Mouse (Mus musculus) gastrocnemius, adult 2 months (tissue): ENCODE data around the gene Rhbdf2. TPM values are rescaled to one million over a fixed set of nuclear protein-coding genes. Genes with fewer than 3 reads are reported as not detected.

ENCODE experiments used
- DNase-seq: peaks from one replicate; pipeline ENCODE4 v3.0.0; 2022
- H3K27ac ChIP-seq: fragments of 200-600 bp; 2 replicates; pipeline ENCODE4 v1.8.1; 2022; ENCODE audit warnings: mild to moderate bottlenecking
- H3K4me3 ChIP-seq: fragments of 200-600 bp; 2 replicates; pipeline ENCODE4 v1.8.1; 2022; ENCODE audit warnings: mild to moderate bottlenecking, moderate library complexity
- CTCF ChIP-seq: fragments of 200-600 bp; IDR thresholded peaks from 2 replicates; pipeline ENCODE4 v1.8.1; 2022; ENCODE audit warnings: antibody characterized with exemption, mild to moderate bottlenecking, moderate library complexity
- intact Hi-C: fragments of 180-260 bp; cut with DNase I; formaldehyde crosslinking; loops from one replicate; pipeline ENCODE4 v1.15.1; 2025
- total RNA-seq, 2 experiments: library from RNA; stranded (reverse); gene quantifications; 2 replicates each; pipeline ENCODE4 v1.2.3; 2021

Gene Rhbdf2
- total RNA-seq, 2 experiments from 2014 or later, result 11.6 to 14.4 TPM

GRCm38 (mm10) chr11:116656348-116657191 lies 29.8 kb upstream of the Rhbdf2 start:
- intact Hi-C loops, result no loop called here
- Histone ChIP-seq H3K4me3 (no peak overlapping the region), H3K27ac (peak overlapping the region; percentile 94; the same call in 1 of the 2 replicates)
- DNase-seq, result no peak
- no peak for TF ChIP-seq CTCF

- H3K27ac ChIP-seq, result peak within 1 kb of the TSS; percentile 85
- DNase-seq, result peak; percentile 66
These were observed 27.5 kb upstream of the Rhbdf2 start, which contains the start of gene Cygb for GRCm38 (mm10) chr11:116654255-116654821. Gene Cygb, minus strand, starts transcription at chr11:116654313.

GRCm38 (mm10) chr11:116653709-116654221 lies 26.9 kb upstream of the Rhbdf2 start:
- peak overlapping the region; percentile 85 for H3K27ac ChIP-seq
- peak overlapping the region; percentile 83 for H3K4me3 ChIP-seq
- DNase-seq, result peak; percentile 73
- no peak for TF ChIP-seq CTCF
- intact Hi-C loops, result no loop called here

More at GRCm38 (mm10) chr11:116654255-116654821, 27.5 kb upstream of the Rhbdf2 start, which contains the start of gene Cygb:
- intact Hi-C loops, result no loop called here
- TF ChIP-seq CTCF, result no peak
- peak within 1 kb of the TSS; percentile 83 for H3K4me3 ChIP-seq

DNA sequence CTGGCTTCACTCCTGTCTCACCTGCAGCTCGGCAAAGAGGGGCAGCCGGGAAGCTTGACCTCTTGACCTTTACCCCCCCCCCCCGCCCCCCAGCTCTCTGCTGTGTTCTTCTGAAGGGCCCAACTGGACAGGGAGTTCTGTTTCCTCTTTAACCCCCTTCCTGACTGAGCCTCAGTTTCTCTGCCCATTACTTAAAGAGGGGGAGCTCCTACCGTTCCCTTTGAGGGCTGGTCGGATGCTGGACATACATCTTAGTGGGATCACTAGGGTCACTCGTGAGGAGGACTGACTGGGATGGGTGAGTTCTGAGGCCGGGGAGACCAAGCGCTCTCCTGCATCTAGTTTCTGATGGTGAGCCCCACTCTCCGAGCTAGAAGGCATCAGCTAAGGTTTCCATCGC lies 26.4 kb upstream of the Rhbdf2 start, which contains the start of gene Prcd:
TSS of gene Prcd (plus strand) at position 301 of the 400 bp plus-strand sequence.
- Histone ChIP-seq H3K27ac (peak within 1 kb of the TSS; percentile 85), H3K4me3 (peak within 1 kb of the TSS; percentile 83)
- TF ChIP-seq CTCF, result no peak
- intact Hi-C loops, result no loop called here
- no peak for DNase-seq

DNA sequence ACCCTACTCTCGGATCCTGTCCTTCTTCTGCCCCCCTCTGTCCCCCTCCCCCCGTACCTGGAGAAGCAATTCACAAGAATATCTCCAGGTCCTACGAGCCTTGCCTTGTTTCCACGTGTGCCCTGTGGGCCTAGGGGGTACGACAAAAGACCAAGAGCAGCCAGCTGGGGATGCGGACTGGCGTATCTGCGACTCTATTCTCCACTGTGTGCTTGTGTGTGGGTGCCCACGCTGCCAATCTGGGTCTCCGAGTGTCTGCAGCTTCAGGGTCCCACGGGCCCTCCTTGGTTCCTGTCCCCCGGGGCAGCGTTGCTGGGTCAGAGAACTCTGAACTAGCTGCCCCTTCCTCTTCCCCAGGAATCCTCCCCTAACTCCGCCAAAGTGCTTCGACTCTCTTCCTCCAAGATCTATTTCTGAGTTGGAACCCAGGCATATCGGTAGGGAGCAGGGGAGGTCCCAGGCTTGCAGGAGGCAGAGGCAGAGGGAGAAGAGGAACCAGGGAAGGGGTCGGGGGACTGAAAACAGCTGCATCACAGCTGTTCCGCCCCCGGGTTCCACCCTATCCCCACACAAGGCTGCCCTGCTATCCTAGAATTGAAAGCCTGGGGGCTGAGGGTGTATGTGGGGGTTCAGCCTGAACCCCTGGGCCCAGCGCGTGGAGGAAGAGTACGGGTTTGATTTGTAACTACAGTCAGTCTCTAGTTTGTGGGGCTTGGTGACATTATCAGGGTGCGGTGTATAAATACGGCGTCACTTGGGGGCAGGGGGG lies 25.7 kb upstream of the Rhbdf2 start:
- H3K4me3 ChIP-seq, result peak overlapping the region; percentile 83
- peak overlapping the region; percentile 85 for H3K27ac ChIP-seq
- intact Hi-C loops, result no loop called here
- DNase-seq, result no peak
- no peak for TF ChIP-seq CTCF

GRCm38 (mm10) chr11:116651339-116651738 lies 24.5 kb upstream of the Rhbdf2 start:
- intact Hi-C loops, result no loop called here

GRCm38 (mm10) chr11:116650811-116651210 lies 24.0 kb upstream of the Rhbdf2 start:
- H3K27ac ChIP-seq, result peak overlapping the region; percentile 85
- H3K4me3 ChIP-seq, result peak overlapping the region; percentile 83
- DNase-seq, result no peak
- intact Hi-C loops, result no loop called here
- no peak for TF ChIP-seq CTCF

More at GRCm38 (mm10) chr11:116651339-116651738, 24.5 kb upstream of the Rhbdf2 start:
- DNase-seq, result no peak
- no peak for TF ChIP-seq CTCF
- H3K4me3 ChIP-seq, result peak overlapping the region; percentile 83
- H3K27ac ChIP-seq, result peak overlapping the region; percentile 85

GRCm38 (mm10) chr11:116649711-116650337 lies 23.0 kb upstream of the Rhbdf2 start:
- H3K4me3 ChIP-seq, result peak overlapping the region; percentile 17; the same call in 1 of the 2 replicates
- DNase-seq, result no peak
- TF ChIP-seq CTCF, result no peak
- intact Hi-C loops, result no loop called here
- peak overlapping the region; percentile 89 for H3K27ac ChIP-seq

DNA sequence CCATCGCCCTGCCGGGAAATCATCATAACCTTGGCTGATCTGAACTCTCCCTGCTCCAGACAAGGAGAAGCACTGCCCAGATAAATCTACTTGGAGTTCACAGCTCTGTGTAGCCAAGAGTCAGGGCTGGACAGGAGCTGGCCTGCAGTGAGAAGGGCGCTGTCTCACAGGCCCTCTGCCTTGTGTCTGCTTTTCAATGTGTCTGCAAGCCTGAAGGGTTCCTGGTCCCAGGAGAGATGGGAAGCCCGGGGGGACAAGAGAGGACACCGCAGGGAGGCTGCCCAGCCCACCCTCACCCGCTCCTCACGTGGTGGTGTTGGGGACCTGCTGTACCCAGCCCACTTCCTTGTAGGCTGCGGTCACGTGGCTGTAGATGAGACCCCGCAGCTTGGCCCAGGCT lies 22.2 kb upstream of the Rhbdf2 start:
- peak overlapping the region; percentile 89 for H3K27ac ChIP-seq

GRCm38 (mm10) chr11:116648213-116648921 lies 21.5 kb upstream of the Rhbdf2 start:
- TF ChIP-seq CTCF, result no peak
- peak; percentile 72 for DNase-seq
- peak overlapping the region; percentile 46 for H3K4me3 ChIP-seq
- intact Hi-C loops, result no loop called here
- H3K27ac ChIP-seq, result peak overlapping the region; percentile 89

More for the DNA sequence above, 22.2 kb upstream of the Rhbdf2 start:
- intact Hi-C loops, result no loop called here
- TF ChIP-seq CTCF, result no peak
- peak; percentile 59 for DNase-seq
- peak overlapping the region; percentile 46 for H3K4me3 ChIP-seq

DNA sequence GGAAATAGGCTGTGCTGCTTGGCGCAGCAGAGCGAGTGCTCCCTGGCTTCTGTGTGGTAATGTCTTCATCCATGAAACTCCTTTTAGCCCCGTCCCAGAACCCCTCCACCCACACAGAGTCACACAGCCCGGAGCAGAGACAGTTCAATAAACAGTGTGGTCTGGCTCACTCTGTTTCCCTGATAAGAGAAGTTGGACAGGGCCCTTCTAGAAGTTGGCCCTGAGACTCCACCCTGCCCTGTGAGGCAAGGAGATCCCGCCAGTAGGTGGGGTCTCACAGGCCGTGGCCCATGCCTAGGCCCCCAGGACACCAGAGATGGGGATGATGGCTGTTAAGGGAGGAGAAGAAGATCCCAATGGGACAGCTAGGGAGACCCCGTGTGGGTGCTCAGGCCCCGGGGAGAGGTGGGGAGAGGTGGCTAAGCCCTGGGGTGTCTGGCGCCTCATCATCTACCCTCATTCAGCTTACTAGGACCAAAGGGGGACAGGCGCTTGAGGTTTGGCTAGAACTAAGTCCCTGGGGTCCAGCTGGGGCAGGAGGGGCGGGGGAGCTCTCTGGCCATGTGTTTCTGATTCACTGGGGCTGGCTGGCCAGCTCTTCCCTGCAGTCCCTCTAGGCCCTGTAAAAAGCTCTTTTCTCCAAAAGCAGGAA lies 20.6 kb upstream of the Rhbdf2 start:
- TF ChIP-seq CTCF, result no peak
- intact Hi-C loops, result no loop called here
- DNase-seq, result peak; percentile 82
- Histone ChIP-seq H3K4me3 (peak overlapping the region; percentile 23; the same call in 1 of the 2 replicates), H3K27ac (peak overlapping the region; percentile 89)
